Mouse (Mus musculus) limb, embryonic 10.5 days (tissue): ENCODE data around the gene Rnf150. TPM values are rescaled to one million over a fixed set of nuclear protein-coding genes. Genes with fewer than 3 reads are reported as not detected.
A peak's percentile ranks its signal among the peaks of the same experiment; 100 is the strongest.

Experiments
- DNase-seq: peaks from one replicate; pipeline ENCODE4 v3.0.0-alpha.2; 2017; ENCODE audit warnings: low spot score
- H3K27ac ChIP-seq: fragments of 300-500 bp; sonication (generic); 2 replicates; pipeline ENCODE4 v1.5.1; 2016; ENCODE audit warnings: mild to moderate bottlenecking
- H3K27me3 ChIP-seq: fragments of 300-500 bp; sonication (generic); 2 replicates; pipeline ENCODE4 v1.6.1; 2016; ENCODE audit warnings: low read depth, mild to moderate bottlenecking; ENCODE audit not compliant: poor library complexity, severe bottlenecking
- H3K36me3 ChIP-seq: fragments of 300-500 bp; sonication (generic); 2 replicates; pipeline ENCODE4 v1.6.1; 2016; ENCODE audit warnings: mild to moderate bottlenecking, moderate library complexity
- H3K4me1 ChIP-seq: fragments of 300-500 bp; sonication (generic); 2 replicates; pipeline ENCODE4 v1.6.1; 2016
- H3K4me3 ChIP-seq: fragments of 300-500 bp; sonication (generic); 2 replicates; pipeline ENCODE4 v1.5.1; 2016; ENCODE audit warnings: mild to moderate bottlenecking, moderate library complexity
- H3K9me3 ChIP-seq: fragments of 300-500 bp; sonication (generic); replicated peaks from 2 replicates; pipeline ENCODE4 v1.6.1; 2016; ENCODE audit warnings: mild to moderate bottlenecking
- WGBS: fragments of 180-500 bp; shearing (Covaris S2); methylation state at CpG from one replicate; pipeline ENCODE4 v1.1.7; 2016; 5-methylcytosine and 5-hydroxymethylcytosine counted together
- polyA plus RNA-seq: library from polyadenylated mRNA; unstranded; fragments of >200 nt; fragmentation: Nextera tagmentation; extraction: Ambion mirVana; gene quantifications from 2 replicates; pipeline ENCODE4 v1.2.1, GENCODE M21; 2016

Gene Rnf150
- polyA plus RNA-seq, 1 experiment from 2014 or later: 2.1 TPM

DNA sequence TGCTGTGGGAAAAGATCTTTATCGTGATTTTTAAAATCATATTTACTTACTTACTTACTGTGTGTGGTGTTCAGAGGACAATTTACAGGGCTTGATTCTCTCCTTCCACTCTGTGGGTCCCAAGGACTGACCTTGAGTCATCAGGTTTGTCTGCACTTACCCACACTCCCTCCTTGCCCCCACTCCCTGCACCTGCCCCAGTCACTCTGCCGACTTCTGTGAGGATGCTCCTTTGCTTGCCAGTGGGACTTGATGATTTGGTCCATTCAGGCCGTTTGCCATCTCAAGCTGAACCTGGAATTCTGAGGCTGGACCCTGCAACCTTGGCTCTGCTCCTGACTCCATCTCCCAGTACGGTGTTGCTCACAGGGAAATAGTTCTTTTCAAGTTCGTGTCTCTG, 63.4 kb downstream of the Rnf150 start:
- no peak for DNase-seq
- no peaks in the 10 kb centered on the region for H3K36me3 ChIP-seq
- no peaks in the 10 kb centered on the region for H3K27me3 ChIP-seq
- no peaks in the 10 kb centered on the region for H3K9me3 ChIP-seq
- 86% methylated on average over 5 of the region's 5 CpGs for WGBS
- H3K4me1 ChIP-seq: peaks cover 4% of the 10 kb centered on the region
- H3K4me3 ChIP-seq: no peak overlapping the region
- H3K27ac ChIP-seq: no peak overlapping the region

GRCm38 (mm10) chr8:82931554-82931953, 68.4 kb downstream of the Rnf150 start:
- Histone ChIP-seq H3K36me3 (no peaks in the 10 kb centered on the region), H3K4me3 (no peak overlapping the region), H3K9me3 (no peaks in the 10 kb centered on the region), H3K27me3 (no peaks in the 10 kb centered on the region), H3K4me1 (peaks cover 22% of the 10 kb centered on the region), H3K27ac (no peak overlapping the region)
- WGBS: 81% methylated on average over 7 of the region's 7 CpGs
- DNase-seq: no peak

DNA sequence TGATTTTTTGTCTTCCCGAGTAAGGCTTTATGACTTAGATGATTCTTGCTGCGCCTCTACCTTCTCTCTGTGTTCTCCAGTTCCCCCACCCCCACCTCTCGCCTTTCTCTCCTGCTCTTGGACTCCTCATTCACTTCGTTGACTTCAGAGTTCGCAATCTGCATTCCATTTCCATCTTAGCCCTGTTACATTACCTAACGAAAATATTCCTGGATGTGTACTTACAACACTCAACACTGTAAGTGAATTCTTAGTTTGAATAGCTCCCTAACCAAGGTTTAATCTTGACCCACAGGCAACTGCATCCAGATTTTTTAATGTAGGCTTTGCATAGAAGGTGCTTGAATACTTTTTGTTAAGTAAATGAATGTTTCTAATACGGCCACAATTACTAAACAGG, 73.0 kb downstream of the Rnf150 start:
- Histone ChIP-seq H3K27me3 (no peaks in the 10 kb centered on the region), H3K4me1 (peaks cover 38% of the 10 kb centered on the region), H3K4me3 (no peak overlapping the region), H3K27ac (no peak overlapping the region), H3K9me3 (no peaks in the 10 kb centered on the region), H3K36me3 (no peaks in the 10 kb centered on the region)
- no peak for DNase-seq
- WGBS: 85% methylated on average over 7 of the region's 7 CpGs

GRCm38 (mm10) chr8:82936866-82937265, 73.7 kb downstream of the Rnf150 start:
- Histone ChIP-seq H3K4me1 (peaks cover 31% of the 10 kb centered on the region), H3K27me3 (no peaks in the 10 kb centered on the region), H3K4me3 (no peak overlapping the region), H3K36me3 (no peaks in the 10 kb centered on the region), H3K9me3 (no peaks in the 10 kb centered on the region), H3K27ac (no peak overlapping the region)
- DNase-seq: no peak
- 89% methylated on average over 4 of the region's 4 CpGs for WGBS

- Histone ChIP-seq H3K4me1 (peaks cover 29% of the 10 kb centered on the region), H3K27me3 (no peaks in the 10 kb centered on the region), H3K4me3 (no peak overlapping the region), H3K27ac (peak overlapping the region; percentile 39; the same call in 1 of the 2 replicates), H3K9me3 (no peaks in the 10 kb centered on the region), H3K36me3 (no peaks in the 10 kb centered on the region)
- 28% methylated on average over 6 of the region's 6 CpGs for WGBS
- no peak for DNase-seq
Observed at GRCm38 (mm10) chr8:82939912-82940311, 76.8 kb downstream of the Rnf150 start.

DNA sequence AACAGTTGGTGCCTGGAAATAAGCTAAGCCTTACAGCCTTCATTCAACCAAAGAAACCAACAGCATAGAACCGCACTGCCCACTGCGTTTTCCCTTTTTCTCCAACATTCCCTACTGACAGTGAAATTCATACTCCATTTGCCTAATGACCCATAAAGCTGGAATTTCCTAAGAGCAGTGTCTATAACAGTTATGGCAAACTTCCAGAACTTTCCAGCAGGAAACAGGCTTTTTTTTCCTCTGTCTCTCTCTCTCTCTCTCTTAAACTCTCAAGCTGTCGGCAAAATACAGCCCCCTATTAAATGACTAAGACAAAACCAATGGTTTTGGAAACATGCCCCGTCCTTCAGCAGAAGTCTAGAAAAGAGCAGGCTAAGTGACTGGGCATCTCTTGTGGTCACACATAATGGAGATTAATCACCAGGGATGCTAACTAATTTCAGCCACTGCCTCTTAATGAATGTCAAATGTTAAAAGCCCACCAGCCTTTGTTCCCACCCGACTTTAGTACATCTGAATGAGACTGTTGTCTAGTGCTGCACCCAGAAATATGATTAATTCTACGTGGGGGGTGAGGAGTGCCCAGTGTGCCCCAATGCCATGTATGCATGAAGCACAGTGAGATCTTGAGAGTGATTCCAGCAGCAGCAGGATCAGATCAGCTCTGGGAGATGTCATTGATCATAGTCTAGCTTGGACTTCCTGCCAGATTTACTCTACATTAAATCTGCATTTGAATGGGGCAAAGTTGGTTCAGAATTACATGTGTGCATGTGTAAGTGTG, 80.3 kb downstream of the Rnf150 start:
- H3K4me3 ChIP-seq: no peak overlapping the region
- no peaks in the 10 kb centered on the region for H3K9me3 ChIP-seq
- no peak for DNase-seq
- H3K4me1 ChIP-seq: peaks cover 52% of the 10 kb centered on the region
- peak overlapping the region; percentile 3; the same call in 1 of the 2 replicates for H3K27ac ChIP-seq
- no peaks in the 10 kb centered on the region for H3K36me3 ChIP-seq
- WGBS: 48% methylated on average over 6 of the region's 6 CpGs
- H3K27me3 ChIP-seq: no peaks in the 10 kb centered on the region

DNA sequence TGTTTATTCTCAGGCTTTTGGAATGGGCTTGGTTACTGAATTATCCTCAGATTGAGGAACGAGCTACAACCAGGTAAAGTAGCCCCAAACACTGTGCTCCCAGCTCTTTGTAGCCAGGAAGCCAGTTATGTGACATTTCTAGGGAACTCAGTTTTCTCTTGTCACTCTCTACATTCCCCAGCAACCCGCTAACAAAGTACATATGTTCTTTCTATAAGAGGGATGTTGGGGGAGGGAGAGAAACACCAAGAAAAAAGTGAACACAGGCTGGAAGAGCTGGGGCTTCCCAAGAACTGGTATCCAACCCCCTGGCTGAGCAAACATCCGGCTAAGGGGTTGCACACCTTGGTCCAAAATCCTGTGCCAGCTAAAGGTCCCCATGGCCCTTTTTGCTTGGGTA, 82.7 kb downstream of the Rnf150 start:
- DNase-seq: no peak
- 28% methylated on average over 3 of the region's 3 CpGs for WGBS

GRCm38 (mm10) chr8:82946658-82947057, 83.5 kb downstream of the Rnf150 start:
- Histone ChIP-seq H3K27ac (peak overlapping the region; percentile 73), H3K4me1 (peaks cover 39% of the 10 kb centered on the region), H3K4me3 (no peak overlapping the region), H3K36me3 (no peaks in the 10 kb centered on the region), H3K9me3 (no peaks in the 10 kb centered on the region), H3K27me3 (no peaks in the 10 kb centered on the region)
- 13% methylated on average over 1 of the region's 1 CpGs for WGBS
- no peak for DNase-seq

More for the DNA sequence above, 82.7 kb downstream of the Rnf150 start:
- H3K9me3 ChIP-seq: no peaks in the 10 kb centered on the region
- H3K36me3 ChIP-seq: no peaks in the 10 kb centered on the region
- peaks cover 39% of the 10 kb centered on the region for H3K4me1 ChIP-seq
- no peak overlapping the region for H3K4me3 ChIP-seq
- H3K27me3 ChIP-seq: no peaks in the 10 kb centered on the region
- H3K27ac ChIP-seq: peak overlapping the region; percentile 73

DNA sequence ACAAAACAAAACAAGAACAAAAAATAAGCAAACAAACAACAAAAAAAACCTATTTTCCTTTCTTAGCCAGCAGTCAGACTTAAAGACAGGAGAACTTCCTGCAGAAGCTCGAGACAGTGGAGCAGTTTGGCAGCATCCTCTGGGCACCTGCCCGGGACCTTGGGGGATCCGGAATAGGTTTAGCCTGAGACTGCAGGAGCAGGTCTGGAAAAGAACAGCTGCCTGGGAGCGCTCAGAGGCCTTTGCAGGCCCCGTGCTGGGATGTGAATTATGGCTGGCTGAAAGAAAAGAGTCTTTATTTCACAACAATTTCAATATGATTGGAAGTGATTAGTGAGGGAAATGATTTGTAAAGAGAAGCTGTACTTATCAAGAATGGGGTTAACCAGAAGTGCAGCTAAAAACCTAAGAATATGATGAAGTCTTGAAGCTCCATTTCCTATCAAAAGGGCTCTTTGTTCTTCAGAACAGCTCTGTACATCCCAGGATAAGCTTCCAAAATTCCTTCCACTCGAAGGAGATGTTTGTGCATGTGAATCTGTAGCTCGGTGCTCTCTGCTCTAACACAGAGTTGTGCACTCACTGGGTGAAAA, 92.1 kb downstream of the Rnf150 start:
- Histone ChIP-seq H3K9me3 (no peaks in the 10 kb centered on the region), H3K4me1 (peaks cover 10% of the 10 kb centered on the region; the same call in 1 of the 2 replicates), H3K36me3 (no peaks in the 10 kb centered on the region), H3K27ac (no peak overlapping the region), H3K4me3 (no peak overlapping the region), H3K27me3 (no peaks in the 10 kb centered on the region)
- DNase-seq: no peak
- 68% methylated on average over 7 of the region's 7 CpGs for WGBS

GRCm38 (mm10) chr8:82959491-82959890, 96.3 kb downstream of the Rnf150 start:
- Histone ChIP-seq H3K9me3 (no peaks in the 10 kb centered on the region), H3K36me3 (no peaks in the 10 kb centered on the region)
- 77% methylated on average over 3 of the region's 3 CpGs for WGBS

GRCm38 (mm10) chr8:82959980-82960610, 96.9 kb downstream of the Rnf150 start:
- H3K27me3 ChIP-seq: no peaks in the 10 kb centered on the region

More at GRCm38 (mm10) chr8:82959491-82959890, 96.3 kb downstream of the Rnf150 start:
- DNase-seq: no peak
- Histone ChIP-seq H3K4me1 (peaks cover 10% of the 10 kb centered on the region; the same call in 1 of the 2 replicates), H3K4me3 (no peak overlapping the region), H3K27ac (no peak overlapping the region), H3K27me3 (no peaks in the 10 kb centered on the region)

DNA sequence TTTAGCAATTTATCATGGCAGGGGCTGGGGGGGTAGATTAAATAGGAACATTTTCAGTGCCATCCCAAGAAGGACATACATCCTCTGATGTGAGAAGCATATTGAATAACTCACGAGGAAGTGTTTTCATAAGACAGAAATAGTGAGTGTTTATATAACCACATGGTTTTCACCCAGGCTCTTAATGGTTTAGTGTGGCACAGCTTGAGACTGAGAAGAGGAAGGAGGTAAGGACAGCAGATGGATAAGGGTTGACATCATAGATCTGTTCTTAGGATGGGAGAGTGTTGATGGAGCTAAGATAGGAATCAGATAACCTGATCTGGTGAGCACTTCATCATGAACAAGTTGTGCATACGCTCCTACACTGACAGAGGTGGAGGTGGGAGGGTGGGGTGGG, 101.4 kb downstream of the Rnf150 start:
- 79% methylated on average over 2 of the region's 2 CpGs for WGBS
- no peaks in the 10 kb centered on the region for H3K9me3 ChIP-seq
- DNase-seq: no peak
- no peak overlapping the region for H3K27ac ChIP-seq
- H3K4me1 ChIP-seq: peaks cover 26% of the 10 kb centered on the region
- no peak overlapping the region for H3K4me3 ChIP-seq
- no peaks in the 10 kb centered on the region for H3K36me3 ChIP-seq
- H3K27me3 ChIP-seq: no peaks in the 10 kb centered on the region

More at GRCm38 (mm10) chr8:82959980-82960610, 96.9 kb downstream of the Rnf150 start:
- Histone ChIP-seq H3K9me3 (no peaks in the 10 kb centered on the region), H3K36me3 (no peaks in the 10 kb centered on the region), H3K4me1 (peaks cover 10% of the 10 kb centered on the region; the same call in 1 of the 2 replicates), H3K27ac (no peak overlapping the region), H3K4me3 (no peak overlapping the region)
- DNase-seq: no peak
- WGBS: 94% methylated on average over 2 of the region's 2 CpGs
